Mouse (Mus musculus): ENCODE measurements around the gene Fryl. TPM values are rescaled to one million over a fixed set of nuclear protein-coding genes. Genes with fewer than 3 reads are reported as not detected.

Fryl gene
- polyA plus RNA-seq, 1 experiment from 2014 or later = 20.8 TPM

DNA sequence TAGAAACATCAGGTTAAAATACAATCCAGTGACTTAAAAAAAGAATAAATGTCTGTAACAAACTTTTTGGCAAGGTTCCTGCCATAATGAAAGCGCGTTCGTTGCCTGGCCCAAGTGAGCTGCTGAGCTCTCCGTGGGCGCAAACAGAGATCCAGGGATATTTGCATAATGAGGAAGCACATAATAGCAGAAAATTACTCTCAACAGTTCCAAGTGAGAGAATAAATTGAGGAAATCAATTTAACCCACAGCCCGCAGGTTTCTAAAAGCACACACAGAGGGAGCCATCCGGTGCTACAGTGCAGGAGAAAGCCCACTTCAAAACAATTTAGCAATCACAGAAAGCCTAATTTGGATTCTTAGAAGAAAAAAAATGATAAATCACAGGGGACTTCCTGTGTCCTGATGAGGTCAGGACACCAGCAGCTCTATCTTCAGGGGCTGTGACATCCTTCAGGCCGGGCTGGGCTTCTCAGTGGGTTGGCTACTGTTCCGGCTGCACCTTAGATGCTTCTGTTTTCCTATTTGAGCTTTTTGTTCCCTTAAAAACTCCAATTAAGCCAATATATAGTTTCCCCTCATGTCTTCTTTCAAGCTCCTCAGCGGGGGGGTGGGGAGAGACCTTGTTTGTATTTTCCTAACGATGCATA lies 194.8 kb downstream of the Fryl start:
- no peaks in the 10 kb centered on the region for H3K9me3 ChIP-seq (ENCODE audit: control insufficient read depth, low read length)
- WGBS = 76% methylated on average over 11 of the region's 11 CpGs
- TF ChIP-seq CTCF (IDR thresholded peaks at IDR 0.05; ENCODE audit: low read depth) (no peak), EP300 (optimal IDR thresholded peaks at IDR 0.05) (no peak)
- no peak overlapping the region for H3K9ac ChIP-seq (ENCODE audit: low read length)
- DNase-seq (ENCODE audit: low spot score) (no peak), ATAC-seq (ENCODE audit: low FRiP score, low TSS enrichment) (no peak)
- H3K4me1 ChIP-seq (replicated peaks; ENCODE audit: control insufficient read depth, insufficient read depth) = no peaks in the 10 kb centered on the region
- H3K4me3 ChIP-seq (ENCODE audit: low read depth, low read length) = no peak overlapping the region
- H3K27ac ChIP-seq (replicated peaks) = no peak overlapping the region
- no peak overlapping the region for H3K4me2 ChIP-seq (replicated peaks; ENCODE audit: low read depth)
- no peaks in the 10 kb centered on the region for H3K27me3 ChIP-seq (ENCODE audit: control insufficient read depth, insufficient read depth, low read length)
- H3K36me3 ChIP-seq (ENCODE audit: control insufficient read depth, insufficient read depth, low read length) = peaks cover 8% of the 10 kb centered on the region

- H3K9ac ChIP-seq (ENCODE audit: low read length) = no peak overlapping the region
- H3K4me1 ChIP-seq (replicated peaks; ENCODE audit: control insufficient read depth, insufficient read depth) = no peaks in the 10 kb centered on the region
- no peak overlapping the region for H3K27ac ChIP-seq (replicated peaks)
- ATAC-seq (ENCODE audit: low FRiP score, low TSS enrichment) (no peak), DNase-seq (ENCODE audit: low spot score) (no peak)
- WGBS = 74% methylated on average over 5 of the region's 5 CpGs
- H3K4me3 ChIP-seq (ENCODE audit: low read depth, low read length) = no peak overlapping the region
- no peaks in the 10 kb centered on the region for H3K27me3 ChIP-seq (ENCODE audit: control insufficient read depth, insufficient read depth, low read length)
- no peak for TF ChIP-seq EP300 (optimal IDR thresholded peaks at IDR 0.05)
- no peak for TF ChIP-seq CTCF (IDR thresholded peaks at IDR 0.05; ENCODE audit: low read depth)
- peaks cover 6% of the 10 kb centered on the region; the same call in 1 of the 2 replicates for H3K36me3 ChIP-seq (ENCODE audit: control insufficient read depth, insufficient read depth, low read length)
- no peaks in the 10 kb centered on the region for H3K9me3 ChIP-seq (ENCODE audit: control insufficient read depth, low read length)
- no peak overlapping the region for H3K4me2 ChIP-seq (replicated peaks; ENCODE audit: low read depth)
These were observed 199.5 kb downstream of the Fryl start for GRCm38 (mm10) chr5:73056937-73057336.

- H3K9ac ChIP-seq (ENCODE audit: low read length) = no peak overlapping the region
- no peak for TF ChIP-seq EP300 (optimal IDR thresholded peaks at IDR 0.05)
- TF ChIP-seq CTCF (IDR thresholded peaks at IDR 0.05; ENCODE audit: low read depth) = peak; percentile 63
These were observed 200.0 kb downstream of the Fryl start for GRCm38 (mm10) chr5:73056457-73056856.

DNA sequence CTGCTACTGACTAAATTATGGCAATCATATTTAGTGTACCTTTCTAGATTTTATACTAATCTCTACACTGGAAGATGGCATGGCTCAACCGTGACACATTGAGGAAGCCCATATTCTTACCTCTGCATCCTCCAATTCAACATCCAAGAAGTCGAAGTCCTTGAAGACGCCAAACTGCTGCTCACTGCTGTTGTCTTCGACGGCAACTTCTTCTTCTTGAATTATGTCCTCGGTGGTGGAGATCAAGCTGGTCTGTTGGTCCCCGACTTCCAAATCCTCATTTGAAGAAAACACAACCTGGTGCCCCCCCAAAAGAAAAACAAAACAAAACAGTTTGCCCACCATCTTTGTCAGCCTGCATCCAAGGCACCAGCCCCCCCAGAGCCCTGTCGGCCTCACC lies 202.5 kb downstream of the Fryl start:
- Histone ChIP-seq H3K4me3 (ENCODE audit: low read depth, low read length) (no peak overlapping the region), H3K4me2 (replicated peaks; ENCODE audit: low read depth) (no peak overlapping the region), H3K9me3 (ENCODE audit: control insufficient read depth, low read length) (no peaks in the 10 kb centered on the region), H3K36me3 (ENCODE audit: control insufficient read depth, insufficient read depth, low read length) (peaks cover 12% of the 10 kb centered on the region; the same call in 1 of the 2 replicates), H3K4me1 (replicated peaks; ENCODE audit: control insufficient read depth, insufficient read depth) (no peaks in the 10 kb centered on the region), H3K27ac (replicated peaks) (no peak overlapping the region), H3K9ac (ENCODE audit: low read length) (no peak overlapping the region), H3K27me3 (ENCODE audit: control insufficient read depth, insufficient read depth, low read length) (no peaks in the 10 kb centered on the region)
- ATAC-seq (ENCODE audit: low FRiP score, low TSS enrichment) (no peak), DNase-seq (ENCODE audit: low spot score) (no peak)
- TF ChIP-seq EP300 (optimal IDR thresholded peaks at IDR 0.05) = no peak
- TF ChIP-seq CTCF (IDR thresholded peaks at IDR 0.05; ENCODE audit: low read depth) = no peak
- 97% methylated on average over 8 of the region's 8 CpGs for WGBS

More at GRCm38 (mm10) chr5:73056457-73056856, 200.0 kb downstream of the Fryl start:
- 91% methylated on average over 6 of the region's 6 CpGs for WGBS
- Histone ChIP-seq H3K36me3 (ENCODE audit: control insufficient read depth, insufficient read depth, low read length) (peaks cover 6% of the 10 kb centered on the region; the same call in 1 of the 2 replicates), H3K4me1 (replicated peaks; ENCODE audit: control insufficient read depth, insufficient read depth) (no peaks in the 10 kb centered on the region), H3K27ac (replicated peaks) (no peak overlapping the region), H3K4me3 (ENCODE audit: low read depth, low read length) (no peak overlapping the region), H3K4me2 (replicated peaks; ENCODE audit: low read depth) (no peak overlapping the region), H3K9me3 (ENCODE audit: control insufficient read depth, low read length) (no peaks in the 10 kb centered on the region), H3K27me3 (ENCODE audit: control insufficient read depth, insufficient read depth, low read length) (no peaks in the 10 kb centered on the region)
- DNase-seq (ENCODE audit: low spot score) (no peak), ATAC-seq (ENCODE audit: low FRiP score, low TSS enrichment) (no peak)

- no peak for TF ChIP-seq EP300 (optimal IDR thresholded peaks at IDR 0.05)
- TF ChIP-seq CTCF (IDR thresholded peaks at IDR 0.05; ENCODE audit: low read depth) = no peak
- H3K36me3 ChIP-seq (ENCODE audit: control insufficient read depth, insufficient read depth, low read length) = peaks cover 34% of the 10 kb centered on the region; the same call in 1 of the 2 replicates
- H3K27me3 ChIP-seq (ENCODE audit: control insufficient read depth, insufficient read depth, low read length) = no peaks in the 10 kb centered on the region
- no peak for DNase-seq (ENCODE audit: low spot score)
- no peak overlapping the region for H3K4me3 ChIP-seq (ENCODE audit: low read depth, low read length)
- no peak for ATAC-seq (ENCODE audit: low FRiP score, low TSS enrichment)
- no peak overlapping the region for H3K27ac ChIP-seq (replicated peaks)
- H3K4me2 ChIP-seq (replicated peaks; ENCODE audit: low read depth) = no peak overlapping the region
- H3K9ac ChIP-seq (ENCODE audit: low read length) = no peak overlapping the region
- 75% methylated on average over 7 of the region's 7 CpGs for WGBS
- no peaks in the 10 kb centered on the region for H3K4me1 ChIP-seq (replicated peaks; ENCODE audit: control insufficient read depth, insufficient read depth)
- H3K9me3 ChIP-seq (ENCODE audit: control insufficient read depth, low read length) = no peaks in the 10 kb centered on the region
These were observed 208.7 kb downstream of the Fryl start for GRCm38 (mm10) chr5:73047651-73048245.

GRCm38 (mm10) chr5:73044055-73044454 lies 212.4 kb downstream of the Fryl start:
- no peak for ATAC-seq (ENCODE audit: low FRiP score, low TSS enrichment)
- Histone ChIP-seq H3K4me2 (replicated peaks; ENCODE audit: low read depth) (no peak overlapping the region), H3K9me3 (ENCODE audit: control insufficient read depth, low read length) (no peaks in the 10 kb centered on the region), H3K27ac (replicated peaks) (no peak overlapping the region), H3K36me3 (ENCODE audit: control insufficient read depth, insufficient read depth, low read length) (peaks cover 32% of the 10 kb centered on the region; the same call in 1 of the 2 replicates), H3K27me3 (ENCODE audit: control insufficient read depth, insufficient read depth, low read length) (no peaks in the 10 kb centered on the region), H3K4me3 (ENCODE audit: low read depth, low read length) (no peak overlapping the region), H3K4me1 (replicated peaks; ENCODE audit: control insufficient read depth, insufficient read depth) (no peaks in the 10 kb centered on the region), H3K9ac (ENCODE audit: low read length) (no peak overlapping the region)
- DNase-seq (ENCODE audit: low spot score) = no peak
- no peak for TF ChIP-seq CTCF (IDR thresholded peaks at IDR 0.05; ENCODE audit: low read depth)
- TF ChIP-seq EP300 (optimal IDR thresholded peaks at IDR 0.05) = no peak
- WGBS = 98% methylated on average over 2 of the region's 2 CpGs
